Mouse (Mus musculus): ENCODE data around the gene Fam92b.

Gene Fam92b

GRCm38 (mm10) chr8:120177318-120178123 is at the start of gene Fam92b:
Gene Fam92b, minus strand, starts transcription at chr8:120177466.
- DNase-seq (ENCODE audit: low read depth, low spot score) = no peak

DNA sequence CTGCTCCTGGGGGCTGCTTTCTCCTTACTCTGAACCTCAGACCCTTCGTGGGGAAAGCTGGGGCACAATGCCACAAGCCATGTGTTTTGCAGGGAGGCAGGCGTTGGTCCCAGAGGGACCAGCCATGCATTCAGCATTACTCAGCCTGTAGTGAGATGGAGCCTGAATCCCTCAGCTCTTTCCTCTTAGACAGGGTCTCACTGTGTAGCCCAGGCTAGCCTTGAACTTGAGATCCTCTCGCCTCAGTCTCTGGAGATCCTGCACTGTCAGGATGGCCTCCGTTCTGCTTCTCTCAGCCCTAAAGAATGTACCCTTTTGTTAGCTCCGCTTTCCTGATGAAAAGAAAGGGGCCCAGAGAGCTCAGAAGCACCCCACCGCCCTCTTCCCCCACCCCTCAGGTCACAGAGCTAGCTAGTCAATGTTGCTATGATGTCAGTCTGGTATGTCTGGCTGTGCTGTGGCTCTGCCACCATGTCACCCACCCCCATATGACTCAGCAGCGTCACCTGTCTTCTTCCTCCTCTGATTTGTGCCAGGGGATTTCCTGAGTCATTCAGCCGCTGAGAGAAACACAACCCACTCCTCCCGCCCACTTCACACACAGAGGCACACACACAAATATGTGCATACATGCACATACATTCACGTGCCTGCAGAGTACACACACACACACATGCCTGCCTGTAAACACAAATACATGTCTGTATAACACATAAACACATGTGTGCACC is 48.3 kb upstream of the Fam92b start:
- no peak for DNase-seq (ENCODE audit: low read depth, low spot score)

DNA sequence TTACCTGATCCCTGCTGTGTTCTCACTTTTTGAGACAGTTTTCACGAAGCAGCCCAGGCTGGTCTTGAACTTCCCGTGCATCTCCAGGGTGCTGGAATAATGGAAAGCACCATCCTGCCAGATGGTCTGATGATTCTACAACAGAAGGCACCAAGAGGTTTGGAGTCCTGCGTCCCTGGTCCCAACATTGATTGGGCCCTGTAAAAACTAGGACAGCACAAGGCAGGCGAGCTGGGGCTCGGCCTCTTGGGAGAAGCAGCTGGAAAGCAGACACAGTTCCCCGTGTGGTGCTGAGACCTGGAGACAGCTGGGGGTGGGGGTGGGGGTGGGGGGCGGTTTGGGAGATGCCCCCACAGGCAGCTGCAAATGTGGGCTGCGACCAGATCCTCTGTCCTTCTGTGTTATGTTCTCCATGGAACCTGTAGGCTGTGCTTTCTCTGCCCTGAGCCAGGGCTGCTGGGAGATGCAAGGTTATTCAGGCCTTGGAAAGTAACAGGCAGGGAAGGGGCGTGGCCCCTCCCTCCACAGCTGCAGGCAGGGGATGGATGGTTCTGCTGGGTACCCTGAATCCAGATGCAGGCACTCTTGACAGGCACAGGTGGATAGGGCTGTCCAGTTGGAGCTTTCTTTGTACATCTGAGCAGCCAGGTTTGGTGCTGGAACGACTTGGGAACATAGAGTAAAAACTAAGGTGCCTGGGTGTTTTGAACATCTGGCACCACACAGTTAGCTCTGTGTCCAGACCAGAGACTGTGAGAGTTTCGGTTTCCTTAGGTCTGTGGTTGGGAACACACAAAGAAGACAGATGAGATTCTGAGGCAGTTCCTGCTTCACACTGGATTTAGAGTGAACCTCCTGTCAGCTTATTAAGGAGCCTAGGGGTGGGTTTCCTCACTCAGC is 47.5 kb upstream of the Fam92b start:
- DNase-seq (ENCODE audit: low read depth, low spot score) = no peak

GRCm38 (mm10) chr8:120222548-120222947 is 45.3 kb upstream of the Fam92b start:
- DNase-seq (ENCODE audit: low read depth, low spot score) = no peak

- DNase-seq (ENCODE audit: low read depth, low spot score) = no peak
Observed at GRCm38 (mm10) chr8:120216855-120217830, 39.9 kb upstream of the Fam92b start.

GRCm38 (mm10) chr8:120215416-120216141 is 38.3 kb upstream of the Fam92b start:
- DNase-seq (ENCODE audit: low read depth, low spot score) = no peak

- no peak for DNase-seq (ENCODE audit: low read depth, low spot score)
Observed at GRCm38 (mm10) chr8:120213939-120214338, 36.7 kb upstream of the Fam92b start.

DNA sequence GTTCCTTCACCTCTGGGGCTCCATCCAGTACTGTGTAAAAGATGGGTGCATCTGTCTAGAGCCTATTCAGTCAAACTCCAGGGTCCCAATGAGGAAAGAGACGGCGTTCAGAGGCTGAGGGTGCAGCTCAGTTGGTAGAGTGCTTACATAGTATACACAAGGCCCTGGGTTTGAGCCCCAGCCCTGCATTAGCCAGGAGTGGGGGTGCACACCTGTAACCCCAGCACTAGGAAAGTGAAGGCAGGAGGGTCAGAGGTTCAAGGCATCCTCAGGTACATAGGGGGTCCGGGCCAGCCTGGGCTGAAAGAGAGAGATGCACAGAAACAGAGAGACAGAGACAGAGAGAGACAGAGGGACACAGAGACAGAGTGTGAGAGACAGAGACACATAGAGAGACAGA is 36.0 kb upstream of the Fam92b start:
- no peak for DNase-seq (ENCODE audit: low read depth, low spot score)

DNA sequence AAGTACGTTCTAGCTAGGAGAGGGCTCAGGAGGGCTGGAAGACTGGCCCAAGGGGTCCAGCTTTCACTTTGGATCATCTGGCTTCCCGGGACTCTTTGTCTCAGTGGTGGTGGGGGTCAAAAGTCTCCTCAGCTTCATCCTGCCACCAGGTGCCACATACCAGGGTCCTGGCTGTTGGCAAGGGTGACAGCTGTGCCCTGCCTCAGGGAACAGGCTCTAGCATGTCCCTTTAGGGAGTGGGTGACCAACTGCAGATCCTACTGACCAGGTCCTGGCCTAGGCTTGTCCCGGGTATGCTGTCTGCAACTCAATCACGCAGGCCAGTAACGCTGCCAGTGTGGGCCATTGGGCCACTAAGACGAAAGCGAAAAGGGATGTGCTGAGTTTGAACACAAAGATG is 35.3 kb upstream of the Fam92b start:
- no peak for DNase-seq (ENCODE audit: low read depth, low spot score)

DNA sequence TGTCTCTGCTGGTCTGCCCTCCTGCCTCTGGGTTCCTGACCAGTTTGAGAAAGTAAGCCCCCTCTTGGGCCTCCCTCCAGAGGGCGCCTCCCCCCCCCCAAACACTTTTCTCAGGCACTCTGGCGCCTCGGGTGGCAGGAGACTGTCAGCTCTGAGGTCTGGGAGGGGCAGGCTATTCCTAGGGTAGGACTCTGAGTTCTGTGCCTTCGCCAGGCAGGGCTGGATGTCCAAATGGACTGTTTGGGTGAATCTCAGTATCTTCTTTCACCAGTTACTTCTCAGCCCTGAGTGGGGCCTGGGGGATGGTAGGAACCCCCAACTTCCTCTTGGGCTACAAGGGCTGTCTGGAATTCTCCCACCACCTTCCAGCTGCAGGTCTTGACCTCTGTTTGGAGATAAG is 34.1 kb upstream of the Fam92b start:
- no peak for DNase-seq (ENCODE audit: low read depth, low spot score)

GRCm38 (mm10) chr8:120208113-120208512 is 30.8 kb upstream of the Fam92b start:
- DNase-seq (ENCODE audit: low read depth, low spot score) = no peak

- DNase-seq (ENCODE audit: low read depth, low spot score) = no peak
Observed at GRCm38 (mm10) chr8:120207364-120207763, 30.1 kb upstream of the Fam92b start.

GRCm38 (mm10) chr8:120205916-120206315 is 28.6 kb upstream of the Fam92b start:
- no peak for DNase-seq (ENCODE audit: low read depth, low spot score)

- no peak for DNase-seq (ENCODE audit: low read depth, low spot score)
Observed at GRCm38 (mm10) chr8:120204736-120205360, 27.6 kb upstream of the Fam92b start.

DNA sequence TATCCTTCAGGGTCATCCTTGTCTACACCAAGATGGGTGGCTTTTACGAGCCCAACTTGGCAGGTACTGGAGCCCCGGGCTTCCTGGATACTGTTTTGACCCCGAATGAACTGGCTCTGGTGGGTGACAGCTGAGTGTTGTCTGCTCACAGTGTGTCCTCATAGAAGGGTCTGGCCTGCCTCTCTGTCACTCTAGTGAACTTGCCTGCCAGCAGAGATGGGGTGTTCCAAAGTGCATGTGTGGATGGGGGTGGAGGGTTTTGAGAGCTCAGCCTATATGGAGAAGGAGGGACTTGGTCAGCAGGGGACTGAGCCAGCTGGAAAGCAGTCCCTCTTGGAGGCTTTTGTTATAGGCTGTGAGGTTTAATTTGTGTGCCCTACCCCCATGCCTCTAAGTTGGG is 25.3 kb upstream of the Fam92b start:
- no peak for DNase-seq (ENCODE audit: low read depth, low spot score)

GRCm38 (mm10) chr8:120201351-120201750 is 24.1 kb upstream of the Fam92b start:
- DNase-seq (ENCODE audit: low read depth, low spot score) = no peak

- DNase-seq (ENCODE audit: low read depth, low spot score) = no peak
Observed at GRCm38 (mm10) chr8:120192118-120192517, 14.9 kb upstream of the Fam92b start.

DNA sequence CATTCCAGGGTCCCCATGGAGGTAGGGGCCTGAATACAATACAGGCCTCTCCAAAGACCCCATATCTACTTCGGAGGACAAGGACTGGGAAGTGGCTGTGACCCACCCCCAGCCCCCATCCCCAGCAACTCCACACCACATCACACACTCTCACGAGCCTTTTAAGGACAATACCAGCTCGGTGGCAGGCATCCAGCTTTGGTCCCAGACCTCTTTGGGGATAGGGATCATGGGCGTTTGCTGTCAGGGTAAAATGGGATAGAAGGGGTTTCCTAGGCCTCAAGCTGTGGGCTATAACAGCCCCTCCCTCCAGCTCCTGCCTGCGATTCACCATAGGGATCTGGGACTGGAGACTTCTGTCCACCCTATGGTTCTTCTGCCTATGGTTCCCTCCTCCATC is 14.4 kb upstream of the Fam92b start:
- no peak for DNase-seq (ENCODE audit: low read depth, low spot score)

- no peak for DNase-seq (ENCODE audit: low read depth, low spot score)
Observed at GRCm38 (mm10) chr8:120190810-120191413, 13.6 kb upstream of the Fam92b start.
